Mouse (Mus musculus) heart, embryonic 10.5 days (tissue): ENCODE measurements around the gene Ankk1. TPM values are rescaled to one million over a fixed set of nuclear protein-coding genes. Genes with fewer than 3 reads are reported as not detected.

Source experiments
- DNase-seq: peaks from one replicate; pipeline ENCODE4 v3.0.0-alpha.2; 2017; ENCODE audit warnings: low spot score
- H3K27ac ChIP-seq: fragments of 300-500 bp; sonication (generic); 2 replicates; pipeline ENCODE4 v1.5.1; 2016; ENCODE audit warnings: mild to moderate bottlenecking
- H3K27me3 ChIP-seq: fragments of 300-500 bp; sonication (generic); 2 replicates; pipeline ENCODE4 v1.6.1; 2016; ENCODE audit warnings: mild to moderate bottlenecking; ENCODE audit not compliant: poor library complexity, insufficient read depth, severe bottlenecking
- H3K36me3 ChIP-seq: fragments of 300-500 bp; sonication (generic); 2 replicates; pipeline ENCODE4 v1.6.1; 2016; ENCODE audit warnings: mild to moderate bottlenecking, moderate library complexity
- H3K4me1 ChIP-seq: fragments of 300-500 bp; sonication (generic); 2 replicates; pipeline ENCODE4 v1.6.1; 2016; ENCODE audit warnings: mild to moderate bottlenecking
- H3K4me3 ChIP-seq: fragments of 300-500 bp; sonication (generic); 2 replicates; pipeline ENCODE4 v1.5.1; 2016; ENCODE audit warnings: mild to moderate bottlenecking, moderate library complexity
- H3K9me3 ChIP-seq: fragments of 300-500 bp; sonication (generic); 2 replicates; pipeline ENCODE4 v1.6.1; 2016; ENCODE audit warnings: mild to moderate bottlenecking, moderate library complexity
- WGBS: fragments of 180-500 bp; shearing (Covaris S2); methylation state at CpG from one replicate; pipeline ENCODE4 v1.1.7; 2016; 5-methylcytosine and 5-hydroxymethylcytosine counted together
- polyA plus RNA-seq: library from polyadenylated mRNA; unstranded; fragments of >200 nt; fragmentation: Nextera tagmentation; extraction: Ambion mirVana; gene quantifications from 2 replicates; pipeline ENCODE4 v1.2.1, GENCODE M21; 2016

The Ankk1 gene
- polyA plus RNA-seq = 0.10 TPM in 1 of 2 replicates, not detected in the other

DNA sequence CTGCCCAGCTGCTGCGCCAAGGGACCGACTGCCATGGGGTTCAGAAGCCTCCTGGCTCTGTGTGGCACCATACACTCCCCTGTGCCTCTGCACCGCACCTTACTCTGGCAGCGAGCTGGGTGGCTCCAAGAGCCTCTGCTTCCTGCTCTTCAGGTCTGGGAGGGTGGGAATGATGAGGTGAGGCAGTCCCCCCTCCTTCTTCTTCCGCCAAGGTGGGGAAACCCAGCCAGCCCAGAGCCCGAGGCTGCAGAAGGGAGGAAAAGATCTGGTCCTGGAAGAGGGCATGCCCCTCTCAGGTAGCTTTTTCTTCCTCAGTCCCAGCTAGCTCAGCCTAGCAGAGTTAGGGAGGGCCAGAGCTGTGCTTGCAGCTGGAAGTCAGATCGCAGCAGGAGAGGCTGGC is at the start of gene Ankk1:
TSS of gene Ankk1 (minus strand) at position 101 of the 400 bp plus-strand sequence.
- H3K4me3 ChIP-seq = no peak within 1 kb of the TSS
- H3K36me3 ChIP-seq = no peaks in the 10 kb centered on the region
- WGBS = 76% methylated on average over 7 of the region's 7 CpGs
- H3K27ac ChIP-seq = no peak within 1 kb of the TSS
- H3K4me1 ChIP-seq = no peaks in the 10 kb centered on the region
- DNase-seq = no peak
- H3K9me3 ChIP-seq = no peaks in the 10 kb centered on the region
- H3K27me3 ChIP-seq = no peaks in the 10 kb centered on the region

DNA sequence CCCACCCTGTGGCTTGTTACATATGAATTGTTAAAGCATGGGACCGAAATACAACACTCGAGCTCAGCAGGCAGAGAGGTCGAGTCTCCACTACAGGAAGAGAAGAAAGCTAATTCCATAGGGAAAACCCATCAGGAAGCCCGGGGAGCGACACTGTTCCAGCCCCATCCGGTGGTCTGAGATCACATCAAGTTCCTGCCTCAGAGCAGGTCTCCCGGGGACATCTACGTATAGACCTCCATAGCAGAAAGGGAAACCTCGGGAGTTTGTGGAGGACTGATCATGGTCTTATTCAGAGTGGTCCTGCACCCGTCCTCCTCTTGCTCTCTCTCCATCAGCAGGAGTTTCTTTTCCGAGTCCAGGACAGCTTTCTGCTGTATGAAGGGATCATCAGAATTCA is 45.3 kb upstream of the Ankk1 start:
- no peak for DNase-seq
- WGBS = 61% methylated on average over 11 of the region's 11 CpGs
- Histone ChIP-seq H3K4me3 (no peak overlapping the region), H3K4me1 (no peaks in the 10 kb centered on the region), H3K9me3 (no peaks in the 10 kb centered on the region), H3K27me3 (no peaks in the 10 kb centered on the region), H3K36me3 (no peaks in the 10 kb centered on the region), H3K27ac (no peak overlapping the region)

DNA sequence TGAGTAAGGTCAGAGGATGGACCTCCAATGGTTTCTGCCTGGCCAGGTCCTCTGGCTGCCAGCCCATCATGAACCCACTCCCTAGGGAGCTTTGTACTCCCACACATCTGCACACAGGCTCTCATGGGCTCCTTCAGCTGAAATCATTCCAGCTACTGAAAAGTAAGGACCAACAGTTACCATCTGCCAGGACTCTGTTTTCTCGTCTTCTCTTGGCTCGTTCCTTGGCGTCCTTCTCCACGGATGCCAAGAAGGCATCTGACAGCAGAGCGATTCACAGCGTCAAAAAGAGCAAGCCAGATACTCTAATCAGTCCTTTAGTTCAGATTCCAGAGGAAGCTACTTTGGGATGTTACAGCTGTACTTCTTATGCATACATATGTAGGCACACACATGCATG is 44.1 kb upstream of the Ankk1 start:
- no peak overlapping the region for H3K27ac ChIP-seq
- DNase-seq = no peak
- WGBS = 82% methylated on average over 6 of the region's 6 CpGs

DNA sequence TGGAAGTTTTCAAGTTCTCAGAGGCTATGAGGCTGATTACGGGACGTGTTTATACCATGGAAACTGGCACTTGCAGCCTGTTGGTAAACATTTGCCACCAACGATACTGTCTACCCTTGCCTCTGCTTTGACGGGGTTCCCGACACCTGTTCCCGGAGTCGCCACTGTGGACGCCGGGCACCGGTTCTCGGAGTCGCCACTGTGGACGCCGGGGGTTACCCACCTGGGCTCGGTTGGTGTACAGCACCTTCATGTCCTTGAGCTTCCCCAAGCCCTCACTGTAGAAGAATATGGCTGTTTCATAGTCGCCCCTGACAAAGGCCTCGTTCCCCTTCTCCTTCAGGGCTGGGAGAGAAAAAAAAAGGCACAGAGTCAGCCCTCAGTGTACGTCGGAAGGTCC is 43.2 kb upstream of the Ankk1 start:
- 91% methylated on average over 19 of the region's 19 CpGs for WGBS

More for the DNA sequence above, 44.1 kb upstream of the Ankk1 start:
- Histone ChIP-seq H3K27me3 (no peaks in the 10 kb centered on the region), H3K4me3 (no peak overlapping the region), H3K36me3 (no peaks in the 10 kb centered on the region), H3K4me1 (no peaks in the 10 kb centered on the region), H3K9me3 (no peaks in the 10 kb centered on the region)

DNA sequence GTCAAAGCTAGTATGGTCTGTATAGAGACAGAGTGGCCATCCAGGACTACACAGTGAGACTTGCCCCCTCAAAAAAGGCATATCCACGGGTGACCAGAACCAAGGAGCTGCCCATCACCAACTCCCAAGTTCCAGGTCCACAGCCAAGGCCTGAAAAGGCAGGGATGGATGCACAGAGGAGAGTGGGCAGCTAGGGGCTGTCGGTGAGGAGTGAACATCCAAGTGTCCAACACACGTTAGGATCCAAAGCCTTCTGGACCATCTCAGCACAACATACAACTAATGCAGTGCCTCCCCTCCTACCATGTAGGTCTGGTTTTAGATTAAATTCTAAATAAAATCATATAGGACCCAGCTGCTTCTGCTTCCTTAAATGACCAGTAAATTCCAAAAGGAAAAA is 29.3 kb upstream of the Ankk1 start:
- no peak for DNase-seq
- Histone ChIP-seq H3K4me3 (no peak overlapping the region), H3K36me3 (no peaks in the 10 kb centered on the region), H3K27ac (no peak overlapping the region), H3K9me3 (no peaks in the 10 kb centered on the region), H3K4me1 (no peaks in the 10 kb centered on the region), H3K27me3 (no peaks in the 10 kb centered on the region)
- WGBS = 81% methylated on average over 3 of the region's 3 CpGs

More for the DNA sequence above, 43.2 kb upstream of the Ankk1 start:
- H3K27me3 ChIP-seq = no peaks in the 10 kb centered on the region
- no peaks in the 10 kb centered on the region for H3K9me3 ChIP-seq
- H3K27ac ChIP-seq = no peak overlapping the region
- no peaks in the 10 kb centered on the region for H3K36me3 ChIP-seq
- no peak for DNase-seq
- no peaks in the 10 kb centered on the region for H3K4me1 ChIP-seq
- H3K4me3 ChIP-seq = no peak overlapping the region

DNA sequence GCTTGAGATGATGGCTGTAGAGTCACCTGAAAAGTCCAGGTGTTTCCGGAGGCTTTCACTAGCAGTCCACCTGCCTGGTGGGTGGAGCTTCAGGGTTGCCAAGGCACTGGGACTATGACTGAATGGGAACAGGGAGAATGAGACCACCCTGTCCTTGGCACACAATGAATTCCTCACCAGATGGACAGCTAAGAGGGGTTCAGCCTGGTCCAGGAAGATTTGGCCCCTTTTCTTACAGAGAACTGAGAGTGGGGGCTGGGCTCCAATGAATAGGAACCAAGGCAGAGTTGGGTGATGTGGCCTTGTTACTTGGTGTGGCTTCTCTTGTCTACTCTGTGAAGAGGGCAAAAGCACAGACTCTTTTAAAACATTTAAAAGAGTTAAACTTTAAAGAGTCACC is 25.6 kb upstream of the Ankk1 start:
- Histone ChIP-seq H3K4me3 (no peak overlapping the region), H3K27ac (no peak overlapping the region), H3K4me1 (no peaks in the 10 kb centered on the region), H3K9me3 (no peaks in the 10 kb centered on the region), H3K36me3 (no peaks in the 10 kb centered on the region), H3K27me3 (no peaks in the 10 kb centered on the region)
- no peak for DNase-seq
- WGBS = 97% methylated on average over 1 of the region's 1 CpGs

DNA sequence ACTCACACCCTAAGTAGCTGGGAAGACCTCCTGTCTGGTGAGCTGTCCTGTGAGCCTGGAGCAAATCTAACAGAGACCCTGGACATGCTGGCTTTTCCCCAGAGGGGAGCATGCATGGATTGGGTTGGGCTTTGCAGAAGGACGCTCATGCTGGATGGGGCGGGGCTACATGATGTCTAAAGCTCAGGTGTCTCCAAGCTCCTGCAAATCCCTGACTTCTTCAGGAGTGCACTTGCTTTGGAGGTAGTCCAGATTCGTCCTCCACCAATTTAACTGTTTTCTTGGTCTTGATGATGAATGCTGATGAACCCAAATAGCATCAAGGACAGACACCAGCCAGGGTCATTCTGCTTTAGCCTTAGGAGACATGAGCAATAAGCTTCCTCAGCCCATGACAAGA is 23.7 kb upstream of the Ankk1 start:
- peaks cover 5% of the 10 kb centered on the region; the same call in 1 of the 2 replicates for H3K4me1 ChIP-seq
- H3K36me3 ChIP-seq = no peaks in the 10 kb centered on the region
- H3K4me3 ChIP-seq = no peak overlapping the region
- H3K27me3 ChIP-seq = no peaks in the 10 kb centered on the region
- H3K9me3 ChIP-seq = no peaks in the 10 kb centered on the region
- no peak overlapping the region for H3K27ac ChIP-seq
- no peak for DNase-seq
- WGBS = 74% methylated on average over 3 of the region's 3 CpGs

DNA sequence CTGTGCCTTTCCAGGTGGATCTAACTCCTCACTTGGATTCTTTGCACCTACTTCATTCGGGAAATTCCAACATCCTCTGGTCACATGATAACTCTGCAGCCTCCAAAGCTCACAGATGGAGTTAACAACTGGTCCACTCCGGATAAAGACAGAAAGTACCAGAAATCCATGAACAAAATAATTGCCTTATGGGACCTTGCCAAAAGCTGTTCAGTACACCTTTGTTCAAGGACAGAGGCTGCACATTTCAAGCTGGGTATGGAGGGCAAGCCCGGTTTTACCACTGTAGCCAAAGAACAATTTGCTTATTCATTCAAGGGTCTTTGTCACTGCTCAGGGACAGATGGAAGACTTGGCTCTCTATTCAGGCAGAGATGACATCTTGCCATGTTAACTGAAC is 15.8 kb upstream of the Ankk1 start:
- Histone ChIP-seq H3K4me3 (no peak overlapping the region), H3K36me3 (no peaks in the 10 kb centered on the region), H3K4me1 (peaks cover 5% of the 10 kb centered on the region; the same call in 1 of the 2 replicates), H3K9me3 (no peaks in the 10 kb centered on the region), H3K27ac (no peak overlapping the region), H3K27me3 (no peaks in the 10 kb centered on the region)
- DNase-seq = no peak
- 78% methylated on average over 3 of the region's 3 CpGs for WGBS

DNA sequence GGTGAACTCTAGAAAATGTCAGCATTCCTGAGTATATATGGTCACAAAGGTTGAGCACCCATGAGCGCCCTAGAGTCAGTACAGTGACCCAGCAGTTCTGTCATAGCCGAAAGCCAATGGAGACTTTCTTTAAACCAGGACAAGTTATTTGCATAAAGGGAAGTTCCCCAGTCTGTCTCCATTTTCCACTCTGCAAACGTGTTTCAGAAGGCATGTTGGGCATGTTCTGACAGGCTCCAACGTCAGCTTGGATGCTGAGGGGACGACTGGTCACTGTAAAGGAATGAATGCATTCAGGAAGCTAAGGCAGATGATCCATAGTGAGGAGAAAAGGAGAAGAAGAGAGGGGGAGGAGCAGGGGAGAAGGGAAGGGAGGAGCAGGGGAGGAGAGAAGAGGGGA is 657 bp upstream of the Ankk1 start:
- 68% methylated on average over 5 of the region's 5 CpGs for WGBS
- no peaks in the 10 kb centered on the region for H3K4me1 ChIP-seq
- no peaks in the 10 kb centered on the region for H3K27me3 ChIP-seq
- H3K9me3 ChIP-seq = no peaks in the 10 kb centered on the region
- H3K27ac ChIP-seq = no peak overlapping the region
- H3K4me3 ChIP-seq = no peak overlapping the region
- H3K36me3 ChIP-seq = no peaks in the 10 kb centered on the region
- no peak for DNase-seq

DNA sequence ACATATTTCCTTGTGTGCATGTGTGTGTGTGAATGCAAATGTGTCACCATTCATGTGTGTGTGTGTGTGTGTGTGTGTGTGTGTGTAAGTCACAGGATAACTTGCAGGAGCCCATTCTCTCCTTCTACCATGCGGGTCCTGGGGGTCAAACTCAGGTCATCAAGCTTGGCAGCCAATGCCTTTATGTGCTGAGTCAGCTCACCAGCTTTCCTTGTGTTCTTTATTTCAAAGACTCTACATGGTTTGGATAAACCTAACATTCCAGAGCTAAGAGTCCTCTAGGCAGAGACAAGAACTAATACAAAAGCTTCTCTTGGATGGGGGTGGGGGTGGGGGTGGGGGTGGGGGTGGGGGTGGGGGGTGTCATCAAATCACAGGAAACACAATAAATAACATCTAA is 1.2 kb downstream of the Ankk1 start:
- WGBS = 33% methylated on average over 1 of the region's 1 CpGs
- no peaks in the 10 kb centered on the region for H3K36me3 ChIP-seq
- no peaks in the 10 kb centered on the region for H3K4me1 ChIP-seq
- DNase-seq = no peak
- H3K9me3 ChIP-seq = no peaks in the 10 kb centered on the region
- no peak overlapping the region for H3K4me3 ChIP-seq
- H3K27ac ChIP-seq = no peak overlapping the region
- no peaks in the 10 kb centered on the region for H3K27me3 ChIP-seq

DNA sequence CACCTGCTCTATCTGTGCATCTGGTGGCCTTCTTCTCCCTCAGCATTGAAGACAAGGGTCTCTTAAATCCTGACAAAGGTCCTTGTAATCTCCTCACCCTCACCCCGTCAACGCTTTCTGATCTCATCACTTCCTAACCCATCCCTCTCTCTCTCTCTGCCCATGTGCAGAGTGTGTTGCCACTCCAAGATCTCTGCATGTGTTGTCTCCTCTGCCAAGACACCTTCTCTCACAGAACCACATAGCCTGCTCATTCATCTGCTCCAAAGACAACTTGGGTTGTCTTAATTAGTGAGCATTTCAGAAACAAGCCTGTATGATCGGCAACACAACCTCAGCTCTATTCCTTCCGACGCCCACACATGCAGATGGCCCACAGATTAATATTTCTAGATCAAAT is 3.0 kb downstream of the Ankk1 start:
- Histone ChIP-seq H3K4me1 (no peaks in the 10 kb centered on the region), H3K36me3 (no peaks in the 10 kb centered on the region), H3K27me3 (no peaks in the 10 kb centered on the region), H3K27ac (no peak overlapping the region), H3K9me3 (no peaks in the 10 kb centered on the region), H3K4me3 (no peak overlapping the region)
- DNase-seq = no peak
- WGBS = 90% methylated on average over 5 of the region's 5 CpGs

DNA sequence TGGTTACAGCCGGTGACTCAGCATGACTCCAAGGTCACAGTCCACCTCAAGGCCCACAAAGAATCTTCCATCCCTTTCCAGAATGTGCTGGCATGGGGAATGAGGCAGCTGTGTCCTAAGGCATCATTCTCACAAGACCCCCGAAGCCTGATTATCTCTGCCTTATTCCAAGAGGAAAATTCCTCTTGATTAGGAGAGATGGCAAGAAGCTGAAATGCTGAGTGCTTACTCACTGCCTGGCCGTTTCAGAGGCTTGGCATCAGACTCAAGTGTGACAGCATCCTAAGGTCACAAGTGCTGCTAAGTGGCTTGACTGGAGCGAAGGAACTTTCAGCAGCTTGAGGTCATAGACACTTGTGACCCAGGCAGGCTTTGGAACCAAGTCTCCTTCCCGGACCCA is 16.2 kb downstream of the Ankk1 start:
- Histone ChIP-seq H3K36me3 (no peaks in the 10 kb centered on the region), H3K9me3 (no peaks in the 10 kb centered on the region), H3K27ac (no peak overlapping the region), H3K27me3 (no peaks in the 10 kb centered on the region), H3K4me1 (no peaks in the 10 kb centered on the region), H3K4me3 (no peak overlapping the region)
- DNase-seq = no peak
- 70% methylated on average over 5 of the region's 5 CpGs for WGBS

DNA sequence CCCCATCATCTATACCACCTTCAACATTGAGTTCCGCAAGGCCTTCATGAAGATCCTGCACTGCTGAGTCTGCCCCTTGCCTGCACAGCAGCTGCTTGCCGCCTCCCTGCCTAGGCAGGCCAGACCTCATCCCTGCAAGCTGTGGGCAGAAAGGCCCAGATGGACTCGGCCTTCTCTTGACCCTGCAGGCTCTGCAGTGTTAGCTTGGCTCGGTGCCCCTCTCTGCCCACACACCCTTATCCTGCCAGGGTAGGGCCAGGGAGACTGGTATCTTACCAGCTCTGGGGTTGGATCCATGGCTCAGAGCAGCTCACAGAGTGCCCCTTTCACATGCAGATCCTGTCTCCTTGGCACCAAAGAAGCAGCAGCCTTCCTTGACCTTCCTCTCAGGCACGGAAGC is 19.8 kb downstream of the Ankk1 start:
- no peak overlapping the region for H3K4me3 ChIP-seq
- no peaks in the 10 kb centered on the region for H3K36me3 ChIP-seq
- no peaks in the 10 kb centered on the region for H3K4me1 ChIP-seq
- no peak overlapping the region for H3K27ac ChIP-seq
- H3K27me3 ChIP-seq = no peaks in the 10 kb centered on the region
- 86% methylated on average over 5 of the region's 5 CpGs for WGBS
- H3K9me3 ChIP-seq = no peaks in the 10 kb centered on the region
- DNase-seq = no peak

DNA sequence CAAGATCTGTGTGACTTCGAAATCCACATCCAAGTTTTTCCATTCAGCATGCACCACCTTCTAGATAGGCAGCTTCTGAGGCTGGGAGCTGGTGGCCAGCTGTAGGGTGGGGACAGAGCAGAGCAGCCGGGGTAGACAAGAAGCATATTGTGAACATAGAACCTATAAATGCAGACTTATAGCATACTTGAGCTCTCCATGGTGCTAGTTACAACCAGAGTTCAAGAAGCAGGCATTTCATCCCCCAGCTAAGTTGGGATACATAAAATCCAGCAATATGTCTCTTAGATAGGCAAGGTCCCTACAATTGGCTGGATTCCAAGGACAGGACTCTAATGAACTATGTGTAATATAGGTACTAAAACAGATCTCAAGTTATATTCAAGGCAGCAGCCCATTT is 23.1 kb downstream of the Ankk1 start:
- H3K27me3 ChIP-seq = no peaks in the 10 kb centered on the region
- no peaks in the 10 kb centered on the region for H3K36me3 ChIP-seq
- H3K4me1 ChIP-seq = no peaks in the 10 kb centered on the region
- no peak overlapping the region for H3K4me3 ChIP-seq
- 68% methylated on average over 2 of the region's 2 CpGs for WGBS
- H3K27ac ChIP-seq = no peak overlapping the region
- no peaks in the 10 kb centered on the region for H3K9me3 ChIP-seq
- no peak for DNase-seq
